Mouse (Mus musculus) v-Abl transformed pro-B cells (cell line): ENCODE data around the gene Fam168a.

Experiments
- in situ Hi-C, 2 experiments: fragments of 400-800 bp; cut with MboI; formaldehyde crosslinking; loops; one replicate each; pipeline ENCODE4 v1.15.1; 2025; ENCODE audit not compliant: unreplicated experiment in 2 of 2

Gene Fam168a

DNA sequence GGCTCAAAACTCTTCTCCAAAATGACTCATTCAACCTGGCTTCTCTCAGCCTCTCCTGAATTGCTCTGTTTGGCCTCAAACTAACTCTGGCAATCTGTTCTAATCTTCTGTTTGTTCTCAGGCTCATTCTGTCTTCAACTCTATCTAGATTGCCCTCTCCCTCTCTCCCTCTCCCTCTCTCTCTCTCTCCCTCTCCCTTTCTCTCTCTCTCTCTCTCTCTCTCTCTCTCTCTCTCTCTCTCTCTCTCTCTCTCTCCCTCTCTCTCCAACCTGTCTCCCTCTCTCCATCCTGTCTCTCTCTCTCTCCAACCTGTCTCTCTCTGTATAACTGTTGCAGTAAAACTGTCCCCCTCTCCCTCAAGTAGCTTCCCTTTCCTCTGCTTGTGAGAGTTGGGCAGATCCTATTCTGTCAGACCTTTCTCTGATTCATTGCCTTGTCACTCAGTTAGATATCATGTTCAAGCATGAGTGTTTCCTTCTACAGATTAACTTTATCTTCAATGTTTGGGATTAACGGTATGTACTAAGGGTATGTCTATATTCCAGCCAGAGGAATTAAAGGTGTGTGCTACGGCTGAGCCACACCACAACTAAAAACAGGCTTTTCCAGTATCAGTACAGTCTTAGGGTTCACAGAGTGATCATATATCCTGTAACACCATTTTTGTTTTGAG, 64.4 kb downstream of the Fam168a start:
- in situ Hi-C loops: no loop called here

DNA sequence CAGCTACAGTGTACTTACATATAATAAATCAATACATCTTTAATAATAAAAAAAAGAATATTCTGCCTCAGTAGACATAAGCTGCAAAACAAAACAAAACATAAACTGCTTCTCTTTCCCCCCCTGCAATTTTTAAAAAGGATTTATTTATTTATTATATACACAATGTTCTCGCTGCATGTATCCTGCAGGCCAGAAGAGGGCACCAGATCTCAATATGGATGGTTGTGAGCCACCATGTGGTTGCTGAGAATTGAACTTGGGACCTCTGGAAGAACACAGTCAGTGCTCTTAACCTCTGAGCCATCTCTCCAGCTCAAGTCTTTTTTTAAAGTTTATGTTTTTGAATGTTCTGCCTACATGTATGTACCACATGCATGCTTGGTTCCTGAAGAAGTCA, 67.8 kb downstream of the Fam168a start:
- in situ Hi-C loops: no loop called here

DNA sequence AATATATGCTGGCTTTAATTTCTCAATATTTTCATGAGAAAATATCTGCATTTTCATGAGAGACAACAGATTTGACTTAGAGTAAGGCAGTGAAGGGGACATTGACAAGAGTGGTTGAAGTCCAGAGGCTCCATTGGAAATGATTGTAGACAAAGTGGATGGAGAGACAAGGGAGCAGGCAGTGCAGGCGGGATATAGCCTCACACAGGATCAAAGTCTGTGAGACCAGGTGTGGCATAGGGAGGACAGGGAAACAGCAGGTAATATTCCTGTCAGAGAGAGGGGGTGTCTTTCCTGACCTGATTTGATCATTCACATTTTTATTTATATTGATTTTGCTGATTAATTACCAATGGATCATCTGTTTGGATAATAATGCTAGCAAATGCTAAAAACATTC, 69.4 kb downstream of the Fam168a start:
- in situ Hi-C loops: no loop called here

DNA sequence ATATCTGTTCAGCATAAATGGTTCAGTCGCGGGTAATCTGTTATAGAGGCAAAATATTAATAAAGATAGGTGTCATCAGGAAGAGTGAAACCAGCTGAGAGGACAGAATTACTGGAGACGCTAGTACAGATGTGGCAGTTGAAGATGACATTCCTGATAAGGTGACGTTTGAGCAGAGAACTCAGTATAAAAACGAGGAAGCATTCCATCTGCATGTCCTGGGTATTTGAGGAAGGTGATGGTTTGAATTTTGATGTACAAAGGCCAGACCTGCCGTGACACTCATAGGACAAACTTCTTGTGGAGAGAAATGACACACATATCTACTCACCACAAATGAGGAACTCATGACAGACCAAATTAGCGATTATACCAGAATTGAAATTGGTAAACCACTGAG, 73.8 kb downstream of the Fam168a start:
- in situ Hi-C loops: no loop called here

DNA sequence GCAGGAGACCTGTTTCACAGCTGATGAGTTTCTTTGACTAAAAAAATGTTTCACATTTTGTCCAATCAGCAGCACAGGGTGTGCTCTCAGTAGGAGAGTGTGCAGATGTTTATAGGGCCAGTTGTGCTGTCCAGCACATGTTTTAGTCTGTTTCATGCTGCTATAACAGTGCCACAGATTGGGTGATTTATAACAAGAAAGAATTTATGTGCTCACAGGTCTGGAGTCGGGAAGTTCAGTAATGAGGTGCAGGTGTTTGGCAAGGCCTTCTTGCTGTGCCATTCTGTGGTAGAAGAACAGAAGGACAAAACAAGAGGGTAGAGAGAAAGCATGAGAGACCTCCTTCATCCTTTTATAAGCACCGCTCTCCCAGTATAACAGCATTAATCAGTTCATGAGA, 78.2 kb downstream of the Fam168a start:
- in situ Hi-C loops: no loop called here

DNA sequence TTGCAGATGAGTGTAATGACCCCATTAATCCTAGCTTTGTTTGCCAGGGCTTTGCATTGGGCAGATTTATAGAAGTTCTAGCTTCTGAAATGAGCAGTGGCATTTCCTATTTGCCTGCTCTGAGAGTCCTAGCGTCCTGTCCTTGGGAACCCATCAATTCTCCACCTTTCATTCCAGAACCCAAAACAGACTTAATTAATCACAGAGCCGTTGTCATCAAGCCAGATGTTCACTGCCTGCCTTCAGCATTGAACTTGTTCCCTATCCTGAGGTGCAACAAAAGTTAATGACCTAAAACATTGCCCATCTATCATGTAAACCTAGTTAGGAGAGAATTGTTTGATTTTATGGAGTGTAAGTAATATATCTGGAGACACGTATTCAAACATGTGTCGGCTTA, 79.0 kb downstream of the Fam168a start:
- in situ Hi-C loops: no loop called here

DNA sequence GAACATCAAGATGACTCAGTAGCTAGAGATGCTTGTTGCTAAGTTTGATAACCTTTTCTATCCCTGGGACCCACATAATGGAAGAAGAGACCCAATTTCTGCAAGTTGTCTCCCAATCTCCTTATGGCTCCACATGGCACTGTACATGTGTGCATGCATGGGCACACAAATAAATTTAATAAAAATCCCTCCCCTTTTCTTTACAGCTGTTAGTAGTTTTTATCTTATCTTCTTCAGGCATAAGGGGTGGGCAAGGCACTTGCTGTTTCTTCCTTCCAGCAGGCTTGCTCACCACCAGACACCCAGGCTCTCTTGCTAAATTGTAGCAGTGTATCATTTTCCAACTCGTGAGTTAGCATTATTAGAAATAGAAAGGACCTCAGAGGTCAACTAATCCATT, 79.6 kb downstream of the Fam168a start:
- in situ Hi-C loops: no loop called here

DNA sequence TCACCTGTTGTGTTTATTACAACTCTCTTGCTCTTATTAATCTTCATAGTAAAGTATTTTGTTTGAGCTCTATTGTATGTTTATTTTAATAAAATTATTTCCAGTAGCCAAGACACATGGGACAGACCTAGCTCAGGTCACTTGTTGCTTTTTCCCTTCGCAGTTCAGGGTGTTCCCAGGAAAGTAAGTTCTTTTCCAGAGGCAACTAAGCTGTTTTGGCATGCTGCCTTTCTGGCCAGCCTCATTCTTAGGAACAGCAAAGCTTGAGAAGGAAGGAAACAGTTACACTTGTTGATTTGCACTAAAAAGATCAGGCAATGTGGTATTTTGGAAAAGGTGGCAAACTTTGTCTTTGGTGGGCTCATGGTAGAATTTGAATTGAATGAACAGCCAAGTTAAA, 81.9 kb downstream of the Fam168a start:
- in situ Hi-C loops: no loop called here

DNA sequence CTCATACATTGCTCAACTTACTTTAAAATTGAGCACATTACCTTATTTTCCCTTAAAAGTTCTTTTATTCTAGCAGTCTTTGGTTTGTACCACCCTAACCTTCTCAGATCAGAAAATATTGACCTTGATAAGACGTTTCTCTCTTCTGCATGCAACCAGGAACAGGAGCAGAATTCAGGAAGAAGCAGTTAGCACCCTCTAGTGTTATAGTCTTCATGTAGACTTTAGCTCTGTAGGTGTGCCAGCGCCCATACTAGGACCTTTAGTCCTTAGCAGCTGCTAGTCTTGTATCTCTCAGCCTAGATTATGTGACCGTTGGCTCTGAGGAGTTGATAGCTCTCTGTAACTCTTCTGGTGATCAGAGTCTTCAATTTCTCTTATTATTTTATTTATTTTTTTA, 92.4 kb downstream of the Fam168a start:
- in situ Hi-C loops: loop anchor here (5.0 to 10.0 kb wide), 2 partner anchors 112 to 274 kb away; no protein-coding TSS in a partner anchor

DNA sequence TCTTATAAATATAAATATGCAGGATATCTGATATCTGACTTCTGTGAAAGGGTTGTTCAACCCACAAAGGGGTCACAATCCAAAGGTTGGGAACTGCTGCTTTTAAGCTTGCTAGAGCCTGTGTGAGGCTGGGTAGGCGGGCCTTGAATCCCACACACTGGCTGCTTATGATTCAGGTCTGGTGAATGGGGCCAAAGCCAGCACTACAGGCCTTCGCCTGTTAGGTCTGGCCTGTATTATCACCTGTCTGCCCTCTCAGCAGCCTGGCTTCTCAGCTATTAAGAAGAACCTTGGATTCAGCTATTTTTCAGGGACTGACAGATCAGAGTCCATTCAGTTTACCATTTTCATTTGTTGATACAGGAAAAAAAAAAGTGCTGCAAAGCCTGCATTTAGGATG, 99.0 kb downstream of the Fam168a start:
- in situ Hi-C loops: no loop called here

DNA sequence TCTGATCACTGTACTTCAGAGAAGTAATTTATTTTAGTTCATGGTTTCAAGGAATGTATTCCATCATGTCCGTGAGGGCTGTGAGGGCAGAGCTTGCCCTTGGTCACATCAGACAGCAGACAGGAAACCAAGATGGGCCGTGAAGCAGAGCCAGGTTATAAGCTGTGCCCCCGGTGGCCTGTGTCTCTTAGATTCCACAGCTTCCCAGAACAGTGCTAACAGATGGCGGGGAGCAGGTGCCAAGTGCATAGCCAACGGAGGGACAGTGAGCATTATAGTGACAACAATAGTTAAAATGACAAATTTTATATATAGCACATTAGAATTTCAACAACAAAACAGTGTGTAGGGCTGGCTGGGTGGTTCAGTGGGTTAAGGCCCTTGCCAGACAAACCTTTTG, 105.5 kb downstream of the Fam168a start:
- in situ Hi-C loops: no loop called here

DNA sequence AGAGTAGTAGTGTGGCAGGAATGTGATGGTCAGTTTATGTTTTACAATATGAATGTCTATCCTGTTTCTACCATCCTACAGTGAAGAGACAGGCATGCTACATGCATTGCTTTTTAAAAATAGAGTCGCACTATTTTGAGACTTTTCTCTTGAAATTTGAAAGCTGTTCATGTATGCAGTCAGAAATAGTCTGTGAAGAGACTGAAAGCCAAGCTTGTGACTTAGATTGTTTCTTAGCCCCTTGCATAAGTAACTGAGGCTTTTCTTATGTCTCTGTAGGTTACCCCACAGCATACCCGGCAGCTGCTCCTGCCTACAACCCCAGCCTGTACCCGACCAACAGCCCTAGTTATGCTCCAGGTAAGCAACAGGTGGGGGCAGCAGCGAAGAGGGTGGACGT, 106.2 kb downstream of the Fam168a start:
- in situ Hi-C loops: no loop called here

DNA sequence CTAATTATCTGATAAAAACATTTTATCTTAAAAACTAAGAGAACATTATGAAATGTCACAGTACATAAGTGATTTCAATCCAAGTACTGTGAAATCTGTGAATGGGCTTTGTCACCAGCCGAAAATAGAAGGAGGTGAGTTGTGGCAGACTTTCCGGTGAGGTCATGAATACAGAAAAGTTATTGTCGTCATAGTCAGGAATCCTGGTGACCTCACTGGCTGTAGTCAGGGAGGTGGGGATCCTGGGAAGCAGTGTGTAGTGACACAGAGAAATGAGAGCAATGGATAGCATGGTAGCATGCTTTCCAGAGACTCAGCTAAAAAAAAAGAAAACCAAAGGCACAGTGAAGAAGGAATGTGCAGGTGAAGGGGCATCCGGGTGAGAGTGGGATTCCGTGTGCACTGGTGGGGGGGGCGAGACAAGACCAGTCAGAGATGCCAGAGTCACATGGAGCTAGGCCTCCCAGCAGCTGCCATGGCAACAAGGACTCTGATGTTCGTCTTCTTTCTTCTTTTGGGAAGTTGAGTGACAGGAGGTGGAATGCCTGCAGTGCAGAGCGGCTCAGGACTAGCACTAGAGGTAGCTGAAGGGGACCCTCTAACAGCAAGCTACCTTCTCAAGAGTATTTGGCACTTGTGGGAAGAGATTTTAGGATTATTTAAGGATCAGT, 109.6 kb downstream of the Fam168a start:
- in situ Hi-C loops: no loop called here

DNA sequence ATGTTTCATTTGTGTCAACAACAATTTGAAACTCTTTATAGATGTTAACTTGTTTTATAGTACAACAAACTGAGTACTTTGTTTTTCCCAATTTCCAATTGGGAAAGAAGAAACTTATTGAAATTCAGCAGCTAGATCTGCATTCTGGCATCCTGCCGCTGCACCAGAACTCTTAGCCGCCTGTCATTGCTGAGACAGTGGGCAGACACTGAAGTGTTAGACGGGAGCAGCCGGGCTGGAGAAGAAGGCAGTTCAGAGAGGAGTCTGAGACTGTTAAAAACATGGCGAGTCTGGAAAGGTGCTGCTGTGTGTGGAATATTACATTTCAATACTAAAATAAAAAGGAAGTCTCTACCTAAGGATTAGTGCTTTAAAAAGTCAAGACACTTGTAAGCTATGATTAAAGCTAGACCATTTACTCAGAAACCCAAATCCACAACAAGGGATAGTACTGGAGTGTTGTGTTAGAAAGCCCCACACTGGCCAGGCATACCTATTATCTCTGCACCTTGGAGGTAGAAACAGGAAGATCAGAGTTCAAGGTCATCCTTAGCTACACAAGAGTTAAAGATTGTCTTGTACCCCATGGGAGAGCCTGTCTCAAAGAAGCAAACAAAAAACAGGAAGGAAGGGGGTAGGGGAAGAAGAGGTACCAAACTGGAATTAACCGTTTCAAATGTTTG, 110.5 kb downstream of the Fam168a start:
- in situ Hi-C loops: no loop called here

DNA sequence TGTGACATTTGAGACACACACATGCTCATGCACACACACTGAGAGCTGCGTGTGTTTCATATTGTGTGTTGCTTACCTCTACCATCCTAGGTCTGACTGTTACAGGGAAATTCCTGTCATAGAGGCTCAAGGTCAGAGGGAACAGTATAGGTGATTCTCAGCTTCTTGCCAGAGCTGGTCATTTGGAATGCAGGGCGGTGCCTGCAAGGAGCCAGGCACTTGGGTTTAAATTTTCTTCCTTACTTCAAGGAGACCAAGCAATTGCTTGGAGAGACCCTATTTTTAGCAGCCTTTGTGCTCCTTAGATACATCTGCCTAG, 111.0 kb downstream of the Fam168a start:
- in situ Hi-C loops: no loop called here

DNA sequence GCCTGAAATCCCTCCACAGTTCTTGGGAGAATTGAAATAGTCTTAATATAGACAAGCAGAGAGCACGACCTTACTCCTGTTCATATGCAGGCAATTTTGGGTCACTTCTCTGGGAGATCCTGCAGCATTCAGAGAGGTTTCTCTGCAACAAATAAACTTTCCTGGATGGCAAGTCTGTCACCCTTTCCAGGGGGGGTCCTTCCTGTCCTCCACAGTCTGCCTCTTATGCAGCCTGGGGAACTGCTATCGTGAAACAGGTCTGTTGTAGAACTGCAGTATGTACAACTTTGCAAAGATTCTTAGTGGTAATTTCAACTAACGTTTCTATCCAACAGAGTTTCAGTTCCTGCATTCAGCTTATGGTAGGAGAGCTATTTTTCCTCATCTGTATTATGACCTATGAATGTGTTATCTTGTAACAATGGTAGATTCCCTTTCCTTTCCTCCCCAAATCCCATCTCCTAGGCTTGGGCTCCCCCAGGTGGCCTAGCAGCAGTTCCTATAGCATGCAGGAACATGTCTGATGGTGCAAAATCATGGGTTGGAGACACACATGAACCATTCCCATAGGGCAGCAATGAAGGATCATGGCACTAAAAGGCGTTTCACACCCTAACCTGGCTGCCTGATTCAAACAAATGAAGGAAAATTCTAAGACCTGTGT, 112.1 kb downstream of the Fam168a start:
- in situ Hi-C loops: no loop called here

DNA sequence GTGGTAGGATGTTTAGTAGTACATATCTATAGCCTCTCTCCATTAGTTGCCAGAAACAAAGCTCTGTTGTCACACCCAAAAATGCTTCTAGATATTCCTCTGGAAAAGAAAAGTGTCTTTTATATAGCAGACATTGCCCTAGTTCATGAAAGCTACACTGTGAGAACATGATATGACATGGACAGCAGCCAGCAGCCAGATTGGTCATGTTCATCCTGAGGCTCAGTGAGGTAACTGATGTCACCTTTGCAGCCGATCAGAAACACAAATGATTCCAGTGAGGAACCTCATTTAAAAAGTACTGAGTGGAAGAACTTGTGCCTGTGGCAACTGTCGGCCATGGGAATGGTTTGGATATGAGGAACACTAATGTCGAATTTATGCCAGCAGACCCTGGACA, 118.2 kb downstream of the Fam168a start:
- in situ Hi-C loops: no loop called here

DNA sequence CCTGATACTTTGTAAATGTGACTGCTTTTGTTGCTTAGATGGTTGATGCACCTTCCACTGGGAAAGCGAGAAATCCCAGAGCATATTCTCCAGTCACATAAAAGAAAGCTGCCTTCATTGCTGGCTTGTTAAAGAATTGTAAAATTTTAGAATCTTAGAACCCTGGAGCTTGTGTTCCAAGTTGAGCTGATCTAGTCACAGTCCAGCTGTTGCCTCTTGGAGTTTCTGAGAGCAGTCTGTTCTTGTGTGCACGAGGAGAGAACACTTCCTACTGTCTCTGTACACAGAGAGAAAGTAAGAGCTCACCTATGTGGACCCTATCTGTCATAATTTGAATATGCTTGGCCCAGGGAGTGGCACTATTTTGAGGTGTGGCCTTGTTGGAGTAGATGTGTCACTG, 122.1 kb downstream of the Fam168a start:
- in situ Hi-C loops: no loop called here

DNA sequence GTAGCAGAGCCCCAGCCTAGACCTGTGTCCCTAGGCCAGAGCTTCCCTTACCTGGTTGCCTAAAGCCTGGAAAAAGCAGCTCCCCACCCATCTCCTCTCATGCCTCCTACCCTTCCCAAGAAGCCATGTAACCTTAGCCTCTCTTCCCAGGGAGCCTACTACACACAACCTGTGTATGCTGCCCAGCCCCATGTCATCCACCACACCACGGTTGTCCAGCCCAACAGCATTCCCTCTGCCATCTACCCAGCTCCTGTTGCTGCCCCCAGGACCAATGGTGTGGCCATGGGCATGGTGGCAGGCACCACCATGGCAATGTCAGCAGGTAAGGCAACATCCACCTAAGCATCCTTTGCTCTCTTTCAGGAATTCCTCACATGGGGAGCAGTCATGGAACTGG, 127.4 kb downstream of the Fam168a start:
- in situ Hi-C loops: no loop called here

DNA sequence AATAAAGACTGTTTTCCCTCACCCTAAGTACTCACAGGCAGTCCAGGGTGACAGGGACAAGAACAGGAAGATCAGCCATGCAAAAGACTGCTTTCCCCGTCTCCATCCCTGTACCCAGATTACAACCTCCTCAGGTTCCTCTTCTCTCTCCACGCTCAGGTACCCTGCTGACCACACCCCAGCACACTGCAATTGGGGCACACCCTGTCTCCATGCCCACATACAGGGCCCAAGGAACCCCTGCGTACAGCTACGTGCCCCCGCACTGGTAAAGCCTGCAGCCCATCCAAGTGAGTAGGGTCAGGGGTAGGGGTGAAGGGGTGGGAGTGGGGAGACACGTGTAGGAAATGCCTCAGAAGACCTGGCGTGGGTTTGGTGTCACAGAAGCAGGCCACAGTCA, 128.7 kb downstream of the Fam168a start:
- in situ Hi-C loops: no loop called here

DNA sequence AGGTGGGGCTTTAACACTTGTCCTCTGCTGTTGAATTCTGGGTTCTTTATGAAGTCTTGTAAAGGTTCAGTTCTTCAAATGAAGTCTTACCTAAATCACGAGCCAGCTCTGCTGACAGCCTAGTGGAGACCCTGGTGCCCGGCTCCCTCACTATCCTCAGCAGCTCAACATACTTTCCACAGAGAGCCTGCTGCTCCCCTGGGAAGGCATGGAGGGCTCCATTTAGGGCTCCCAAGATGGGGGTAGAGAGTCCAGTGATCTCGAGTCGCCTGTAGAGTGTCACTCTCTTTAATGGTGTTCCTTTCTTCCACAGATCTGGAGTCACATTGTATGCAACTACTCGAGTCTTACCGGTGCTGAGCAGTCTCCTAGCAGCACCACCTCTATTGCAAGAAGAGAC, 129.3 kb downstream of the Fam168a start:
- in situ Hi-C loops: no loop called here

DNA sequence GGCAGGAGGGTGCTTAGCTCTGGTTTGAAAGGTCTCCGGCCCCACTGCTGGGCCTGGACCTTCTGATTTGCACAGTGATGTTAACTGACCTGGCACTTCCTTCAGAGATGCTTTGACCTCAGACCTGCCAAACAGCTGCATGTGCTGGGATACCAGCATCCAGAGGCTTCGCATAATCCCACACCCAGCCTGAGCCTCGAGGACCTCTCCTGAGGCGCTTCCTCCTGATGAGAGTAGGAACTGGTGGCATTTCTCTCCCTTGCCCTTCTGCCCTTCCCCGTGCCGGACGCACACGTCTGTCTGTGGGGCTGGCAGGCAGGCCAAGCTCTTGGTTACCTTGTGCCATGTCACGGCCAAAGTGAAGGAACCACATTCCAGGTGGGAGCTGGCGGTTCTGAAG, 130.2 kb downstream of the Fam168a start:
- in situ Hi-C loops: no loop called here
